Mouse (Mus musculus) embryo, embryonic 9.5 days (tissue): ENCODE measurements at regions not wholly inside any gene's neighbourhood (a gene's known extent, or its start where the extent isn't known, plus 50 kb on each side); places are given as distances from the start of the nearest gene placed in this dataset.

ENCODE experiments used
- DNase-seq: peaks from one replicate; pipeline ENCODE4 v3.0.0-alpha.2; 2017; ENCODE audit errors: extremely low spot score

- DNase-seq: no peak
Observed at GRCm38 (mm10) chr13:51227836-51228235, 57.0 kb downstream of the Nxnl2 start.

DNA sequence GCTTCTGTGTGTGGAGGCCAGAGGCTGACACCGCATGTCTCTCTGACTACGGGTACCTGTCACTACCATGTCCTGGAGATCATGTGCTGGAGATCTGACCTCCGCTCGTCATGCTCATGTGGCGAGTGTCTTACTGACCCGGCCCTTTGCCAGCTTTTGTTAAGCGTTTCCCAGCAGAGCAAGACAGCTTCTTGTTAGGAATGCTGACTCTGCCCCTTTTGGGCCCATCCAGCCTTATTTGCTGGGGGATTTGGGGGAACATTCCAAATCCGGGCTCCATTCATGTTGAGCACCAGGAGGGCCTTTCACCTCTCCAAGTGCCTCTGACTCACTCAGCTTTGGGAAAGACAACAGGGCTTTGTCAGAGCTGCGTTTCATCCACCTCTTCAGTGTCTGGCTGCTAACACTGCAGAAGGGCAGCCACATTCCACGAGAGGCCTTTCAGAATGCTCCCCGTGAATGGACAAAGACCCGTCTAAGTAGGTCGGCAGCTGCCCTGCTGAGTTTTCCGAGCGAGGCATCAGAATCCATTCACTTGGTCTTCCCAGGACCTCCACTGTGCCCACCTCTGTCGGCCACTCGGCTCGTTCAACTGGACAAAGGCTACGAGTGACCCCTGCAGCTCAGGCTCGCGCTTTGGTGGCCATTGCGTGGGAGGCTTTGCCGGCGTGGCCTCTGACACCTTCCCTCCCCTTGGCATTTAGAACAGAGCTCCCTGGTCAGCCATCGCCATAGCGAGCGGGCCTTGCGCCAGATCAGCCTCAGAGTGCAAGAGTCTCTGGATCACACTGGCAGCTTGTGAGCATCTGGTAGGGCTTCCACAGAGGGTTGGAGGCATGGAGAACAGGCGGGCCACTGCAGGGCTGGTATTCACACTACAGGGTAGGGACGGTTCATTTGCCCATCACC is 58.3 kb downstream of the Nxnl2 start:
- peak; percentile 53 for DNase-seq

DNA sequence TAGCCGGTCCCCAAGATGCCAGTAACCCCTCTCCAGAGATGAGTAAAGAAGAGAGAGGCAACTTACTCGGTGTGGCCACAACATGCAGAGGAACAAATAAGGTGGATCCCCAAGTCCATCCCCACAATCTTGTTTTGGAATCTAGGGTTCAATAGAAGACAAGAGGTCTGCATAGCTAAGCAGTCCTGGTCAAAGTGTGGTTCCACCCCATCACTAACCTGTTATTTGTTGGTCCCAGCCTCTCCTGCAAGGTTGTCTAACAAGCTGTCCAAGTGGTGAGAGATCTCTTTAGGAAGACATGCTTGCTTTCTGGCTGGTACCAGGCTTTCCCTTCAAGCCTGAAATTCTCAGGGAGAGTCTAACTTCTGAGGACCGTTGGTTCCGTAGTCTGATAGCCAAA is 59.0 kb downstream of the Nxnl2 start:
- DNase-seq: no peak

GRCm38 (mm10) chr13:51231586-51231985 is 60.8 kb downstream of the Nxnl2 start:
- no peak for DNase-seq

DNA sequence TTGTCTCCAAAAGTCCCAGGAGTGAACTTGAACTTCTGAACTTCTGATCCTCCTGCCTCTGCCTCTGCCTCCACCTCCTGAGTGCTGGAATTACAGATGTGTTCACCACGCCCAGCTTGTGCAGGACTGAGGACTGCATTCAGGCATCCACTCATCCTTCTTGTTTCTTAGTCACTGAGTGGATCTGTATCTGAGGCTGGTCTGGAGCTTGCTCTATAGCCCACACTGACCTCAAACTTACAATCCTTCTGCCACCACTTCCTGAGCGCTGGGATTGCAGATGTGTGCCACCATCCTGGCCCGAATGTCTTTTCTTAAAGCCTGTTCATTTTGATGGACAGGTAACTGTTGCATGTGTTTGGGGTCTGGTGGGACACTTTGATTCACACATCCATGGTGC is 76.6 kb downstream of the Nxnl2 start:
- DNase-seq: no peak

DNA sequence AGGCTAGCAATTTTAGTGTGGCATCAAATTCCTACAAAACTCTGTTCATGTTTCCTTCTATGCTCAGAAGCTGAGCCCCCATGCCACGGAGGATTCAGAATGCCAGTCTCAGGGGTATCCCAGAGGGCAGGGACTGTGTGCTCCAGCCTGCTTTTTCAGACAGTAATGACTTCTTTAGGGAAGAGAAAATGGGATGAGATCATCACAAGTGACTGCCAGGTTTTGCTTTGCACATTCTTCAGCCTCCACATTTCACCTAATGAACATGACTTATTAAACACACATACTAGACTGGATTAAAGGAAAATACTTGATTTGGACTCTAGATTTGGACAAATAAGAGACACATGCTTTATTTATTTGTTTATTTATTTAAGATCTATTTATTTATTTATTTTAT is 82.5 kb downstream of the Nxnl2 start:
- DNase-seq: no peak

GRCm38 (mm10) chr13:51255688-51256087 is 84.9 kb downstream of the Nxnl2 start:
- DNase-seq: no peak

DNA sequence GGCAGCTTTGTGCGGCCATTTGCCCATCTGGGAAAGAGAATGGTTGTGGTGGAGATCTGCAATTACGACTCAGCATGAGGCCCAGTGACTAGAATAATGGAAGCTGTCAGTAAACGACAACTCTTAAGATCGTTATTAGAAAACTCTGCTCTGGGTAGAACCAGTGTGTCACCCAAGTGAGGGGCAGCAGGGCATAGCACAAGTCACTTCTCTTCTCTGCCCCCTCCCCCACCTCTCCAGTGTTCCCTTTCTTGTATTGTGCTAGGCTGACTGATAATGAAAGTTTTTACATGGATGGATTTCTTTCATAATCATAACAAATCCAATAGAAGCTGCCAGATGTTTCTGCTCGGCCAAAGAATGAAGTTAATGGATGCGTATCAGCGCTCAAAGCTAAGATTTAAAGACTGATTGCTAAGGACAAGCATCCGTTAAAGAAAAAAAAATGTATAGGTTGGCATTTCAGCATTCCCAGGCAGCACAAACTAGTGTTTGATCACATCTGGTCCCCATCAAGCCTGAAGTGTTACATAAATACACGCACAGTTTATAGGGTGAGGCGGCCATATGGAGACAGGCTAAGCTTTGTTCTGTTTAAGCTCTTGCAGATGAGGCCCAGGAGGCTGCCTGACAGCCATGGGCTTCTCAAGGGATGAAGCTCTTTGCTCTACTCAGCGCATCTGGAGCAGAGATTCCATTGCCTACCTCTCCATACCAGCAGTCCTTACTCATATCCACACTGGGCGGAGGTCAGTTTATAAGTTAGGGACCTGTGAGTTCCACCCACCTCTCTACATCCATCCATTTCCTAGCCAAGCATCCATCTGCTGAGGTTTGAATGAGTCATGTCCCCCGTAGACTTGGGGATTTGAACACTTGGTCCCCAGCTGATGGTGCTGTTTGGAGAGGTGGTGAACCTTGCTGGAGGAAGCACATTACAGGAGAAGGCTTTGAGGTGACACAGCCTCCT is 88.2 kb downstream of the Nxnl2 start:
- DNase-seq: peak; percentile 68

GRCm38 (mm10) chr13:51261619-51262018 is 90.8 kb downstream of the Nxnl2 start:
- no peak for DNase-seq

DNA sequence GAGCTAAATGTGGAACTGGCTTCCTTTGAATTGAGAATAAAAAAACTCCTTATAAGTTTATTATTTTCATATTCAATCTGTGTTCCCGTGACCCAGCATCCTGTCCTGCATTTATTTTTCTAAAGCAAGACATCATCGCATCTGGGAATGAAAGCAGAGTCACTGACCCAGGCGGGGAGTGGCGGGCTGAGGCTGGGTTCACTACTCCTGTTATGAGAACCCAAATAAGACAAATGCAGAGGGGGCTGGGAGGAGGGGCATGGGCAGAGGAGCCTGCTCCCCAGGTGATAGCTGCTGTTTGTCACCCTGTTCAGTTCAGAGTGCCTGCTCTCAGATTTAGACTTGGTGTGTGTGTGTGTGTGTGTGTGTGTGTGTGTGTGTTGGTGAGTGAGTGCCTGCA is 102.0 kb downstream of the Nxnl2 start:
- no peak for DNase-seq

- DNase-seq: no peak
Observed at GRCm38 (mm10) chr13:51274639-51275038, 103.8 kb downstream of the Nxnl2 start.

- DNase-seq: no peak
Observed at GRCm38 (mm10) chr13:51276601-51277000, 105.8 kb downstream of the Nxnl2 start.

DNA sequence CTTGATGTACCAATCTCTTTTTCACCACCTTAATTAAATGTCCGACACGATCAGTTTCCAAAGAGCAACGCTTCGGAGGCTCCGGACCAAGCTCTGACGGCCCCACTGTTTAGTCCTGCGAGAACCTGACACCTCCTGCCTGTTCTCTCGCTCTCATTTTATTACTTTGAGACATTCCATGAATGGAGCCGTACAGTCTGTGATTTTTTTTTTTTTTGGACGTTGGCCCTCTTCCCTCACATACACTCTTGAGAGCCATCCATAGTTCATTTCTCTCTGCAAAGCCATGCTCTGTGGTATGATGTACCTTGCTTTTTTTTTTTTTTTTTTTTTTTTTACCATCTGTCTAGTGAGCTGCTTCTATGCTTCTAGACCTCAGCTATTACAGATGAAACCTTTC is 106.7 kb downstream of the Nxnl2 start:
- no peak for DNase-seq

- DNase-seq: peak; percentile 70
Observed at GRCm38 (mm10) chr13:51279642-51280387, 109.0 kb downstream of the Nxnl2 start.

DNA sequence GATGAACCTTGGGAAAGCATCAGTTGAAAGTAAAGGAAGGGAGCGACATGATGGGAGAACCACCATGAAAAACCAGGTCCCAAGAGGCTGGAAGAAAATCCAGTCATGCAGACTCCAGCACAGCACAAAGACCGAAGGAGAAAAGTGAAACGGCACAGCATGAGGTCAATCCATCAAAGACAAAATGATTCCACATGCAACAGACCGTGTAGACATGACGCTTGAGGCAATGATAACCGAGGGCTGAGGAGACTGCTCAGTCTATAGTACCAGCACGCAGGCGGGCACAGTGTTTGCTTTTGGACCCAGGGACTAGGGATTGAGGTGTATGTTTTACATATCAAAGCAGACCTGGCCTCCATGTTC is 109.5 kb downstream of the Nxnl2 start:
- no peak for DNase-seq

- no peak for DNase-seq
Observed at GRCm38 (mm10) chr13:51284679-51285078, 113.9 kb downstream of the Nxnl2 start.

DNA sequence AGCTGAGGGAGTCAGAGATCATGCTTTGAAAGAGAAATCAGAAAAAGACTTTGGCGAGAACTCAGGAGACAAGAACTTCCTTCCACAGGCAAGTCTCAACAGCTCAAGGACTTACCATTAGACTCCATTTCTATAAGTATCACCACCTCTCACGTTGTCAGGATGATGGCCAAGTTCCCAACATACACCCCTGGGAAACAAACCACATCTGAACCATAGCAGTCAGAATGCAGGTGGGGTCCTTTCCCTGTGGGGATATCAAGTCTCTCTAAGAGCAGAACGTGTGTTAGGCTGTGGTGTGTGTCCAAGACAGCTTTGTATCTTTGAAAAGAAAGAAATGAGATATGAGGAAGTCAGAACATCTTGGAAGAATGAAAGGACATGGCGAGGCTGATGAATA is 118.6 kb downstream of the Nxnl2 start:
- no peak for DNase-seq

GRCm38 (mm10) chr13:51290021-51290424 is 118.4 kb upstream of the S1pr3 start:
- no peak for DNase-seq

- no peak for DNase-seq
Observed at GRCm38 (mm10) chr13:51290926-51291325, 117.5 kb upstream of the S1pr3 start.

DNA sequence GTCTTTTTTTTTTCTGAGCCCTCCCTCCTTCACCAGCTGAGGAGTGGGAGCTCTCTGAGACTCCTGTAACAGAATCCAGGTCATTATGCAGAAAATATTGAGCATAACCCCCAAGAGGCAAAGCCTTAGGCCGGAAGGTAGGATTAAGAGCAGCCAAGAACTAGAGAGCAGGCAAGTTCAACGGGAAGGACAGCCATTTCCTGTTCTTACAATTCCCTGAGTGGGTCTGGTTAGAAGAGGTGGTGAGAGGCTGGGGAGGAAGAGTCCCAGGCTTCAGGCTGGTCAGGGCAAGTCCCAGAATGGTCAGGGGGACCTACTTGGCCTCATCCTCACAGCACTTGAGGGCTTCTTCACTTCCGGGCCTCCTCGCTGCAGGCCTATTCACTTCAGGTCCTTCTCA is 115.4 kb upstream of the S1pr3 start:
- no peak for DNase-seq

DNA sequence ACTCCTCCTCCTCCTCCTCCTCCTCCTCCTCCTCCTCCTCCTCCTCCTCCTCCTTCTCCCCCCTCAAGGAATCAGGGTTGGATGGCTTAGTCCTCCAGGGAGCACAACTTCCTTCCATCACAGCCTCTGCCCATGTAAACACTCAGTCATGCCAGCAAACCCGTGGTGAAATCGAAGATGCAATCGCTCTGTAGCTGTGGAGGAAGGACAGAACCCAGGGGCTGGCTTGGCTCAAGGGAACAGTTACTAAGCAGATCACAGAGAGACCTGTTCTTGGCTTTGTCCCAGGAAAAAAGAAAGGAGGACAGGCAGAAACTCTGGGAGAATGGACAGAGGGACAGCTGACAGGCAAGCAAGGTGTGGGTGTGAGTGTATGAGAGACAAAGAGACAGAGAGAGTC is 112.6 kb upstream of the S1pr3 start:
- DNase-seq: no peak
